Mouse (Mus musculus) lung, postnatal 0 days (tissue): ENCODE measurements around the gene Gpr182.

Experiments used
- CTCF ChIP-seq: IDR thresholded peaks from 2 replicates; pipeline ENCODE4 v1.5.1; 2016; ENCODE audit warnings: antibody characterized with exemption, mild to moderate bottlenecking
- EP300 ChIP-seq: IDR thresholded peaks from 2 replicates; pipeline ENCODE4 v1.6.1; 2016; ENCODE audit warnings: antibody characterized with exemption, mild to moderate bottlenecking, control low read depth

- TF ChIP-seq EP300: no peak
- TF ChIP-seq CTCF: no peak
These were observed 4.3 kb downstream of the Gpr182 start for GRCm38 (mm10) chr10:127747254-127747653.
